ENCODE assay signal across 10 mouse cellular contexts in the genomic region with DNA sequence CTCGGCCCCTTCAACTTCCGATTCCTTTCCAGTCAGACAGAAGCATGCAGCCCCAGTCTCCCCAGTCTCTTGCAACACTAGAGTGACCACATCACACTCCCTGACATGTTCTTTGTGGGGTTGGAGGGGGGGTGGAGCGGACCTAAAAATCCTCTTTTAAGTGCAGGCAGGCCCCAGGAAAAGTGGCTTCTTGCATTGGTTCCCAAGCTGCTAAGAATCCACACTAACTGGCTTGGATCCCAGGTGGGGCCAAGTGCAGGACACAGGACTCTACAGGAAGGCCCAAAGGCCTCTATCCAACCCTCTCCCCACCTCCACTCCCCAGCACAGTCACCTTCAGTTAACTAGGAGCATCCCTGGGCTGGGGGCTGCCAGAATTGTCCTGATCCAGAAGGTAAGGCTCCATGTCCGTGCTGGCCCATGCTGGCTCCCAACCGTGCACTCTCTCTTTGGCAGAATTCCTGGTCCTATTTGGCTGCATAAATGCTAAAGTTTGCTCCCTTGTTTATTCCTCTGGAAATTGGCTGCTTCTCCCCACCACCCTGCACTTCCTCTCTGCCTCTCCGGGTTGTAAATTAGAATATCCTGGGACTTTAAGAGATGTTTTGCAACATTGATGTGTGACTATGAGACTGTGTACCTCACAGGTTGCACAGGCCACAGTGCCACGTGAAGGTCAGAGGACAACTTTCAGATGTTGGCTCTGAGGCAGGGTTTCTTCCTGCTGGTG. TPM values are rescaled to one million over a fixed set of nuclear protein-coding genes. Genes with fewer than 3 reads are reported as not detected.
DNase-seq lines count a peak whose midpoint lies in the region; ATAC-seq lines count a peak whose summit lies in the region.
"Had no signal": no experiment of that assay in that cellular context is flagged by ENCODE, and none has a peak within 500 bp of the region (broad histone marks: within the 10 kb centered on the region; RNA-seq: fewer than 3 reads in every experiment).

No protein-coding gene starts in this region.

- H3K36me3 ChIP-seq in liver, embryonic 13.5 days, result peaks cover 19% of the 10 kb centered on the region
- peaks cover 6% of the 10 kb centered on the region for H3K36me3 ChIP-seq in liver, embryonic 11.5 days (ENCODE audit: control insufficient read depth, insufficient read depth, low read length)
- peaks cover 17% of the 10 kb centered on the region for H3K36me3 ChIP-seq in embryonic facial prominence, embryonic 14.5 days (ENCODE audit: control insufficient read depth, insufficient read depth, low read length)
- H3K36me3 ChIP-seq in intestine, embryonic 16.5 days (ENCODE audit: control insufficient read depth, insufficient read depth, low read length), result peaks cover 1% of the 10 kb centered on the region; the same call in 1 of the 2 replicates

- no peak overlapping the region for H3K9ac ChIP-seq in liver, embryonic 13.5 days
- H3K9ac ChIP-seq in liver, embryonic 11.5 days (ENCODE audit: low read depth, low read length), result no peak overlapping the region; the same call in 1 of the 2 replicates
- no peak overlapping the region for H3K9ac ChIP-seq in embryonic facial prominence, embryonic 14.5 days (ENCODE audit: low read depth, low read length)
- no peak overlapping the region; the same call in 1 of the 2 replicates for H3K9ac ChIP-seq in intestine, embryonic 16.5 days (ENCODE audit: low read depth, low read length)
- H3K9ac ChIP-seq: heart, embryonic 15.5 days; neural tube, embryonic 12.5 days had no signal

- no peaks in the 10 kb centered on the region for H3K9me3 ChIP-seq in liver, embryonic 13.5 days (replicated peaks)
- H3K9me3 ChIP-seq in liver, embryonic 11.5 days (ENCODE audit: control insufficient read depth, low read length), result no peaks in the 10 kb centered on the region
- no peaks in the 10 kb centered on the region for H3K9me3 ChIP-seq in embryonic facial prominence, embryonic 14.5 days (ENCODE audit: control insufficient read depth, low read length)
- H3K9me3 ChIP-seq in intestine, embryonic 16.5 days (ENCODE audit: control insufficient read depth, low read length), result no peaks in the 10 kb centered on the region
- H3K9me3 ChIP-seq: heart, embryonic 15.5 days; neural tube, embryonic 12.5 days had no signal

- no peak overlapping the region for H3K4me2 ChIP-seq in liver, embryonic 13.5 days
- no peak overlapping the region for H3K4me2 ChIP-seq in liver, embryonic 11.5 days
- H3K4me2 ChIP-seq in embryonic facial prominence, embryonic 14.5 days (ENCODE audit: low read depth, low read length), result no peak overlapping the region
- H3K4me2 ChIP-seq in intestine, embryonic 16.5 days (ENCODE audit: low read depth, low read length), result no peak overlapping the region
- H3K4me2 ChIP-seq: heart, embryonic 15.5 days; neural tube, embryonic 12.5 days had no signal

- WGBS in liver, embryonic 13.5 days (ENCODE audit: insufficient replicate concordance), result 65% methylated on average over 7 of the region's 7 CpGs
- 80% methylated on average over 7 of the region's 7 CpGs for WGBS in liver, embryonic 11.5 days
- WGBS in embryonic facial prominence, embryonic 14.5 days, result 70% methylated on average over 7 of the region's 7 CpGs
- WGBS in intestine, embryonic 16.5 days, result 60% methylated on average over 7 of the region's 7 CpGs

- H3K27me3 ChIP-seq in liver, embryonic 13.5 days, result no peaks in the 10 kb centered on the region
- no peaks in the 10 kb centered on the region for H3K27me3 ChIP-seq in liver, embryonic 11.5 days (replicated peaks; ENCODE audit: control insufficient read depth, insufficient read depth, low read length)
- H3K27me3 ChIP-seq in embryonic facial prominence, embryonic 14.5 days (replicated peaks; ENCODE audit: control insufficient read depth, insufficient read depth, low read length), result no peaks in the 10 kb centered on the region
- no peaks in the 10 kb centered on the region for H3K27me3 ChIP-seq in intestine, embryonic 16.5 days (replicated peaks; ENCODE audit: control insufficient read depth, insufficient read depth, low read length)
- H3K27me3 ChIP-seq: heart, embryonic 15.5 days; neural tube, embryonic 12.5 days had no signal

- peak overlapping the region; percentile 36; the same call in 1 of the 2 replicates for H3K27ac ChIP-seq in liver, embryonic 13.5 days
- H3K27ac ChIP-seq in liver, embryonic 11.5 days (ENCODE audit: low read depth, low read length), result no peak overlapping the region
- H3K27ac ChIP-seq in embryonic facial prominence, embryonic 14.5 days (replicated peaks; ENCODE audit: low read depth, low read length), result no peak overlapping the region; the same call in 1 of the 2 replicates
- H3K27ac ChIP-seq in intestine, embryonic 16.5 days (ENCODE audit: low read length), result peak overlapping the region; percentile 57; the same call in 1 of the 2 replicates
- H3K27ac ChIP-seq: heart, embryonic 15.5 days; neural tube, embryonic 12.5 days had no signal

- no peak for DNase-seq in liver, embryonic 13.5 days
- no peak for DNase-seq in liver, embryonic 11.5 days (ENCODE audit: low spot score)
- peak; percentile 28 for DNase-seq in embryonic facial prominence, embryonic 14.5 days (ENCODE audit: low spot score)
- DNase-seq in lung, postnatal 10 days, result peak; percentile 69
- DNase-seq in left cerebral cortex, adult 8-10 months (ENCODE audit: low spot score in 2 of 2), result no peak
- DNase-seq in layer of hippocampus, adult 9-11 months, result no peak

- peaks cover 11% of the 10 kb centered on the region; the same call in 1 of the 2 replicates for H3K4me1 ChIP-seq in liver, embryonic 13.5 days (replicated peaks)
- no peaks in the 10 kb centered on the region; the same call in 1 of the 2 replicates for H3K4me1 ChIP-seq in liver, embryonic 11.5 days (replicated peaks; ENCODE audit: control insufficient read depth, insufficient read depth, low read length)
- 0 out of 2 replicates have a peak, but pooled peaks cover 5% of the 10 kb centered on the region for H3K4me1 ChIP-seq in embryonic facial prominence, embryonic 14.5 days (ENCODE audit: control insufficient read depth, insufficient read depth, low read length)
- H3K4me1 ChIP-seq in intestine, embryonic 16.5 days (ENCODE audit: control insufficient read depth, insufficient read depth, low read length), result peaks cover 8% of the 10 kb centered on the region; the same call in 1 of the 2 replicates
- H3K4me1 ChIP-seq: neural tube, embryonic 12.5 days had no signal

- peak; percentile 41; the same call in 1 of the 2 replicates for ATAC-seq in liver, embryonic 13.5 days (ENCODE audit: low read depth)
- ATAC-seq in liver, embryonic 11.5 days (replicated peaks; ENCODE audit: low FRiP score), result no peak
- ATAC-seq in embryonic facial prominence, embryonic 14.5 days (ENCODE audit: low read depth), result no peak
- peak; percentile 56 for ATAC-seq in intestine, embryonic 16.5 days
- no peak for ATAC-seq in erythroid progenitor cell, adult 5-6 weeks (replicated peaks; ENCODE audit: low FRiP score, poor library complexity, severe bottlenecking)

- no peak overlapping the region for H3K4me3 ChIP-seq in liver, embryonic 13.5 days (replicated peaks)
- no peak overlapping the region for H3K4me3 ChIP-seq in liver, embryonic 11.5 days (ENCODE audit: low read depth, low read length)
- H3K4me3 ChIP-seq in embryonic facial prominence, embryonic 14.5 days (ENCODE audit: low read depth, low read length), result no peak overlapping the region
- no peak overlapping the region for H3K4me3 ChIP-seq in intestine, embryonic 16.5 days (ENCODE audit: low read length)
- H3K4me3 ChIP-seq: heart, embryonic 15.5 days; neural tube, embryonic 12.5 days had no signal

RNA-seq across cellular contexts. Expression of gene Atxn2, which starts 20.5 kb away (rescaled TPM):
- polyA plus RNA-seq in liver, embryonic 13.5 days (2015; fragmentation: Nextera tagmentation; extraction: Ambion mirVana), result 16.0 and 17.6 TPM in 2 replicates
- polyA plus RNA-seq in liver, embryonic 11.5 days (2014; fragmentation: Nextera tagmentation; extraction: Ambion mirVana), result 49.8 and 63.9 TPM in 2 replicates
- 65.4 and 68.6 TPM in 2 replicates for polyA plus RNA-seq in embryonic facial prominence, embryonic 14.5 days (2014; fragmentation: Nextera tagmentation; extraction: Ambion mirVana)
- polyA plus RNA-seq in intestine, embryonic 16.5 days (2015; fragmentation: Nextera tagmentation; extraction: Ambion mirVana), result 27.9 and 30.7 TPM in 2 replicates
- total RNA-seq in erythroid progenitor cell, adult 5-6 weeks (2015; ENCODE audit: low replicate concordance), result 171 and 190 TPM in 2 replicates
- total RNA-seq in erythroid progenitor cell, adult 5-6 weeks (2017; ENCODE audit: low replicate concordance), result 170 and 182 TPM in 2 replicates
- total RNA-seq in left cerebral cortex, adult 8-10 months (2022), result 100 to 1,000 TPM; 199 to 223 (median 216) TPM

RNA-seq across cellular contexts. Expression of gene Brap, which starts 30.3 kb away (rescaled TPM):
- 23.9 and 25.5 TPM in 2 replicates for polyA plus RNA-seq in liver, embryonic 13.5 days (2015; fragmentation: Nextera tagmentation; extraction: Ambion mirVana)
- polyA plus RNA-seq in liver, embryonic 11.5 days (2014; fragmentation: Nextera tagmentation; extraction: Ambion mirVana), result 42.8 and 46.0 TPM in 2 replicates
- polyA plus RNA-seq in embryonic facial prominence, embryonic 14.5 days (2014; fragmentation: Nextera tagmentation; extraction: Ambion mirVana), result 39.9 and 45.8 TPM in 2 replicates
- 26.4 and 30.4 TPM in 2 replicates for polyA plus RNA-seq in intestine, embryonic 16.5 days (2015; fragmentation: Nextera tagmentation; extraction: Ambion mirVana)
- total RNA-seq in erythroid progenitor cell, adult 5-6 weeks (2015; ENCODE audit: low replicate concordance), result 24.7 and 26.3 TPM in 2 replicates
- total RNA-seq in erythroid progenitor cell, adult 5-6 weeks (2017; ENCODE audit: low replicate concordance), result 35.5 and 64.2 TPM in 2 replicates
- 10 to 100 TPM; 58.0 to 65.2 (median 60.9) TPM for total RNA-seq in left cerebral cortex, adult 8-10 months (2022)

RNA-seq across cellular contexts. Expression of gene Acad10, which starts 30.3 kb away (rescaled TPM):
- 2.0 and 2.4 TPM in 2 replicates for polyA plus RNA-seq in liver, embryonic 13.5 days (2015; fragmentation: Nextera tagmentation; extraction: Ambion mirVana)
- polyA plus RNA-seq in liver, embryonic 11.5 days (2014; fragmentation: Nextera tagmentation; extraction: Ambion mirVana), result 2.7 and 3.6 TPM in 2 replicates
- 1.6 and 2.1 TPM in 2 replicates for polyA plus RNA-seq in embryonic facial prominence, embryonic 14.5 days (2014; fragmentation: Nextera tagmentation; extraction: Ambion mirVana)
- 7.8 and 9.7 TPM in 2 replicates for polyA plus RNA-seq in intestine, embryonic 16.5 days (2015; fragmentation: Nextera tagmentation; extraction: Ambion mirVana)
- total RNA-seq in erythroid progenitor cell, adult 5-6 weeks (2015; ENCODE audit: low replicate concordance), result not detected in 2 replicates
- 0.26 and 2.1 TPM in 2 replicates for total RNA-seq in erythroid progenitor cell, adult 5-6 weeks (2017; ENCODE audit: low replicate concordance)
- 1 to 10 TPM; 3.9 to 5.6 (median 4.6) TPM for total RNA-seq in left cerebral cortex, adult 8-10 months (2022)

Comparison
In these comparisons a context has a peak if more than half of its experiments do, and no peak if none do; other contexts are left out.
1. ATAC-seq: peak in liver, embryonic 13.5 days (single experiment) and intestine, embryonic 16.5 days (single experiment); none in liver, embryonic 11.5 days (single experiment), embryonic facial prominence, embryonic 14.5 days (single experiment) and erythroid progenitor cell, adult 5-6 weeks (single experiment).
2. H3K27ac ChIP-seq: peak in liver, embryonic 13.5 days (single experiment) and intestine, embryonic 16.5 days (single experiment); none in liver, embryonic 11.5 days (single experiment) and embryonic facial prominence, embryonic 14.5 days (single experiment).
3. DNase-seq: peak in embryonic facial prominence, embryonic 14.5 days (single experiment) and lung, postnatal 10 days (single experiment); none in liver, embryonic 13.5 days (single experiment), liver, embryonic 11.5 days (single experiment), left cerebral cortex, adult 8-10 months (0 of 2) and layer of hippocampus, adult 9-11 months (single experiment).